Mouse (Mus musculus) urinary bladder, postnatal 14 days (tissue): ENCODE measurements at regions not wholly inside any gene's neighbourhood (a gene's known extent, or its start where the extent isn't known, plus 50 kb on each side); places are given as distances from the start of the nearest gene placed in this dataset.

ENCODE experiments used
- DNase-seq: peaks from one replicate; pipeline ENCODE4 v3.0.0; 2021; ENCODE audit warnings: low spot score

GRCm38 (mm10) chr14:109266521-109266920 lies 352.6 kb upstream of the Slitrk1 start:
- no peak for DNase-seq

GRCm38 (mm10) chr14:109261990-109262389 lies 348.0 kb upstream of the Slitrk1 start:
- DNase-seq, result no peak

GRCm38 (mm10) chr14:109214848-109215247 lies 300.9 kb upstream of the Slitrk1 start:
- peak; percentile 5 for DNase-seq

GRCm38 (mm10) chr14:109180029-109180585 lies 266.1 kb upstream of the Slitrk1 start:
- no peak for DNase-seq

- DNase-seq, result no peak
Observed at GRCm38 (mm10) chr14:109176602-109177179, 262.7 kb upstream of the Slitrk1 start.

GRCm38 (mm10) chr14:109175819-109176218 lies 261.9 kb upstream of the Slitrk1 start:
- DNase-seq, result no peak
